Mouse (Mus musculus): ENCODE results near the gene Actr2. TPM values are rescaled to one million over a fixed set of nuclear protein-coding genes. Genes with fewer than 3 reads are reported as not detected.

Gene Actr2
- polyA plus RNA-seq, 1 experiment from 2014 or later: 83.4 TPM

DNA sequence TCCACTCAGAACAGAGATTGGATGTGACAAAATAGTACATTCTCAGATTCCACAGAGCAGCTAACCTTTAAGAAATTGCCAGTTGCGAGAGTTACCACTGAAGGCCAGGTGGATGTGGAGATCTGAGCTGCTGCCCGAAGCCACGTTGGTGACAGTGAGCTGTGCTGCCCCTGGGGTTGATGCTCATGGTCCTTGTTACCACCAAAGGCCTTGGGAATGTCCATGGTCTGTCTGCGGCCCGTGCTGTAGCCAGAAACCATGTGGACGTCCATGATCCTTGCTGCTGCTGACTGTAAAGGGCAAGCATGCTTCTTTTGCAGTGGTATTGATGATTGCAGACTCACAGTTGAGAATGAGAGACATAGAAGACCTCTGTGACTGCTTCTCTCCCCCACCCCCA is 84.3 kb downstream of the Actr2 start:
- H3K4me2 ChIP-seq: no peak overlapping the region
- H3K36me3 ChIP-seq: peaks cover 22% of the 10 kb centered on the region
- H3K4me3 ChIP-seq: no peak overlapping the region
- no peak overlapping the region for H3K27ac ChIP-seq (replicated peaks)
- H3K4me1 ChIP-seq: no peaks in the 10 kb centered on the region
- 0 out of 2 replicates have a peak, but pooled peaks cover 5% of the 10 kb centered on the region for H3K9me3 ChIP-seq
- H3K27me3 ChIP-seq (replicated peaks): no peaks in the 10 kb centered on the region
- 81% methylated on average over 6 of the region's 6 CpGs for WGBS
- no peak for ATAC-seq (ENCODE audit: extremely low read depth, insufficient number of reproducible peaks, low FRiP score, low TSS enrichment)
- no peak overlapping the region for H3K9ac ChIP-seq

DNA sequence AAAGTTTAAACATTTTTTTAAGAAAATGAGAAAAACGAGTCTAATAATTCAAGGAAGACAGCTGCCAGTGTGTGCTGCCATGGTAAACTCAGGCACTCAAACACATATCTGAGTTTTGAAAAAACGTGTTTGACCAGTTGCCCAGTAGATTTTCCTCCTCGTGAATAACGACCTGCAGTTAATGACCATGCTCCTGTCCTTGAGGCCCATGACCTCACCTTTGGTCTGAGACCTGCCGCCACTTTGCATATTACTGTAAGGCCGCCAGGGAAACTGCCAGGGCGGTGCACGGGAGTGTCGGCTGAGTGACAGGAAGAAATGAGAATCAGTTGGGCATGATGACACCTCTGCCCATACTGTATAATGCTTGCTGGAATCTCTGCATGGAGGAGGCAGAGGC is 85.0 kb downstream of the Actr2 start:
- 75% methylated on average over 9 of the region's 9 CpGs for WGBS
- 0 out of 2 replicates have a peak, but pooled peaks cover 5% of the 10 kb centered on the region for H3K9me3 ChIP-seq
- no peak overlapping the region for H3K4me2 ChIP-seq
- H3K27ac ChIP-seq (replicated peaks): no peak overlapping the region
- ATAC-seq (ENCODE audit: extremely low read depth, insufficient number of reproducible peaks, low FRiP score, low TSS enrichment): no peak
- H3K4me3 ChIP-seq: no peak overlapping the region
- H3K27me3 ChIP-seq (replicated peaks): no peaks in the 10 kb centered on the region
- H3K36me3 ChIP-seq: peaks cover 28% of the 10 kb centered on the region
- no peaks in the 10 kb centered on the region for H3K4me1 ChIP-seq
- no peak overlapping the region for H3K9ac ChIP-seq

DNA sequence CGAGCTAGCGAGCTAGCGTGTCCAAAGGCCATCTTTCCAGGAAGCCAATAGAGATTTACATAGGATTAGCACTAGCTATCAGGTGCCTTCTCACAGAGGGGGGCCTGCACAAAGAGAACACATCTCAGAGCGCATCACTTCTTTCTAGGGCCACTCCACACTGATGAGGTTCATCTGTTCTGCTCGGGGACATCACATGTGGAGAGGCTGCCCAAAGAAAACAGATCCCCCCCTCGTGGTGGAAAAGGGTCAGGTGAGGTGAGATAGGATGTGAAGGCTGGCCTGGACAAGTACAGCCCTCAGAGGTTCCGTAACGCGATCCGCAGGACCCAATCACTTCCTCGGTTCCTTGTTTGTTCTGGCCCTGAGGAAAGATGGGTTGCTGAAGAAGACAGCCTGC is 86.8 kb downstream of the Actr2 start:
- WGBS: 68% methylated on average over 11 of the region's 11 CpGs
- Histone ChIP-seq H3K27me3 (replicated peaks) (no peaks in the 10 kb centered on the region), H3K4me2 (no peak overlapping the region), H3K4me1 (no peaks in the 10 kb centered on the region), H3K27ac (replicated peaks) (no peak overlapping the region), H3K36me3 (peaks cover 45% of the 10 kb centered on the region), H3K9me3 (peaks cover 11% of the 10 kb centered on the region), H3K4me3 (no peak overlapping the region), H3K9ac (no peak overlapping the region)
- no peak for ATAC-seq (ENCODE audit: extremely low read depth, insufficient number of reproducible peaks, low FRiP score, low TSS enrichment)

DNA sequence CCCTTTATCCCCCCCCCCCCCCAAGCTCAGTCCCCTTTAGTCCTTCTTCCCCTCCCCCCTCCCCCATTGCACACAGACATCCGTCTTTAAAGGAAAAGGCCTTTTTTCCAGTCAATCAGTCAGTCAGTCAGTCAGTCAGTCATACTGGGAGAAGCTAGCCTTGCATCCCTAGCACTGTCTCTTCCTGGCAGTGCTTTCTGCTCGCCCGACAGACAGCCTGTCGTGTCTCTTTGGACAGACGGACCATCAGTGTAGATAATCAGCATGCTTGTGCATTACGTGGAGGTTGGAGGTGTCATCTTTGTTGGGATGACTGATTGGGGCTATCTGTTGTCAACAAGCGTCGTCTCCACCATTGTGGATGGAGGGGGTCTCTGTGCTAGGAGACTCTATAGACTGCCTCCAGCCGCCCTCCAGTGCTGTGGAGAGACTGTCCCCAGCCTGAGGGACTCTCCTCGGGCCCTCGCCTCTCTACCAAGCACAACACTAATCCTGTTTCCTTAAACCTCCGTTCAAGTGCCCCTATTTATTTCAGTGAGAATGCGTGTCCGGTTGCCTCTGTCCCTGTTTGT is 89.7 kb downstream of the Actr2 start:
- Histone ChIP-seq H3K4me2 (no peak overlapping the region), H3K27ac (replicated peaks) (no peak overlapping the region), H3K36me3 (peaks cover 74% of the 10 kb centered on the region), H3K9me3 (peaks cover 40% of the 10 kb centered on the region), H3K27me3 (replicated peaks) (no peaks in the 10 kb centered on the region), H3K9ac (no peak overlapping the region), H3K4me1 (no peaks in the 10 kb centered on the region), H3K4me3 (no peak overlapping the region)
- WGBS: 78% methylated on average over 14 of the region's 14 CpGs
- no peak for ATAC-seq (ENCODE audit: extremely low read depth, insufficient number of reproducible peaks, low FRiP score, low TSS enrichment)

DNA sequence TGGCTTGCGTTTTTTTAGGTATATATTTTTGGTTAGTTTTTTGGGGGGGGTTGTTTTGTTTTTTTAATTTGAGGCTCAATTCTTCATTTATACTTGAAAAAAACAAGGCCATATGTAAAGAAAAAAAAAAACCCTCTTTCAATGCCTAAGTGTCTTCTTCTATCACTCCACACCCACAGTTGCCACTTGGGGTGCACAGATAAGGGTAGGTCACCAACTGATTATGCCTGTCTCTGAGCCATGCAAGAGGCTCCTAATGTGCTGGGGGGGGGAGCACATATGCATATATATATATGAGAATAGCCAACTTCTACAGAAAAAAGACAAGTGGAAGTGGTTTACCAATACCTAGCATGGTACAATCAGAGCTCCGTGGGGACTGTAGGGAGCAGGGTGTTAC is 90.3 kb downstream of the Actr2 start:
- ATAC-seq (ENCODE audit: extremely low read depth, insufficient number of reproducible peaks, low FRiP score, low TSS enrichment): no peak
- 80% methylated on average over 2 of the region's 2 CpGs for WGBS
- Histone ChIP-seq H3K27me3 (replicated peaks) (no peaks in the 10 kb centered on the region), H3K9ac (no peak overlapping the region), H3K4me2 (no peak overlapping the region), H3K27ac (replicated peaks) (no peak overlapping the region), H3K36me3 (peaks cover 80% of the 10 kb centered on the region), H3K4me3 (no peak overlapping the region), H3K4me1 (no peaks in the 10 kb centered on the region), H3K9me3 (peaks cover 42% of the 10 kb centered on the region)

DNA sequence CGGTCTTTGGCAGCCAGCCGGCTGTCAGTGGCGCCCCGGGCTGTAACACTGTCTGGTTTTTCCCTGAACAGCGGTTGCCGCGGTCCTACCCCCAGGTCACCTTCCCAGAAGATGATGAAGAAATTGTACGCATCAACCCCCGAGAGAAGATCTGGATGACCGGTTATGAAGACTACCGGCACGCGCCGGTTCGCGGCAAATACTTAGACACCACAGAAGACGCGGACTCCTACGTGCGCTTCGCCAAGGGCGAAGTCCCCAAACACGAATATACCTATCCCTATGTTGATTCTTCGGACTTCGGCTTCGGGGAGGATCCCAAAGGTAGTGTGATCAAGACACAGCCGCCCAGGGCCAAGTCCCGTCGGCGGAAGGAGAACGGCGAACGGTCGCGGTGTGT is 92.0 kb downstream of the Actr2 start:
- Histone ChIP-seq H3K27ac (replicated peaks) (no peak overlapping the region), H3K4me1 (no peaks in the 10 kb centered on the region), H3K27me3 (replicated peaks) (no peaks in the 10 kb centered on the region), H3K9me3 (peaks cover 42% of the 10 kb centered on the region), H3K4me3 (no peak overlapping the region), H3K4me2 (no peak overlapping the region), H3K9ac (no peak overlapping the region), H3K36me3 (peaks cover 92% of the 10 kb centered on the region)
- ATAC-seq (ENCODE audit: extremely low read depth, insufficient number of reproducible peaks, low FRiP score, low TSS enrichment): no peak
- WGBS: 97% methylated on average over 35 of the region's 35 CpGs

DNA sequence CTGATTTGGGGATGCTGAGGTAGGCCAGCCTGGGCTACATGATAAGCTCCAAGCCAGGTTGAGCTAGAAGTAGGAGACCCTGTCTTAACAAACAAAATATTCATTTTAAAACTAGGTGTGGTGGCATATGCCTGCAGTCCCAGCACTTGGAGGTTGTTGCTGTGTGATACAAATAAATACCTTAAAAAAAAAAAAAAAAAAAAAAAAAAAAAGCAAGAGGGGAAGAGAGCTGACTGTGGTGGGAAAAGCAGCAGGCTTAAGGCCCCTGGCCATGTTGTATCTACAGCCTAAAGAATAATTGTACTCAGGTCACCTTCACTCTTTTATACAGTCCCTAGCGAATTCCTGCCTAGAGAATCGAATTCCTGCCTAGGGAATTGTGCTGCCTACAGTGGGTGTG is 93.8 kb downstream of the Actr2 start:
- peaks cover 42% of the 10 kb centered on the region for H3K9me3 ChIP-seq
- no peak for ATAC-seq (ENCODE audit: extremely low read depth, insufficient number of reproducible peaks, low FRiP score, low TSS enrichment)
- no peak overlapping the region for H3K27ac ChIP-seq (replicated peaks)
- 91% methylated on average over 2 of the region's 2 CpGs for WGBS
- no peaks in the 10 kb centered on the region for H3K4me1 ChIP-seq
- no peak overlapping the region for H3K4me2 ChIP-seq
- no peak overlapping the region for H3K4me3 ChIP-seq
- H3K9ac ChIP-seq: no peak overlapping the region
- peaks cover 89% of the 10 kb centered on the region for H3K36me3 ChIP-seq
- no peaks in the 10 kb centered on the region for H3K27me3 ChIP-seq (replicated peaks)

DNA sequence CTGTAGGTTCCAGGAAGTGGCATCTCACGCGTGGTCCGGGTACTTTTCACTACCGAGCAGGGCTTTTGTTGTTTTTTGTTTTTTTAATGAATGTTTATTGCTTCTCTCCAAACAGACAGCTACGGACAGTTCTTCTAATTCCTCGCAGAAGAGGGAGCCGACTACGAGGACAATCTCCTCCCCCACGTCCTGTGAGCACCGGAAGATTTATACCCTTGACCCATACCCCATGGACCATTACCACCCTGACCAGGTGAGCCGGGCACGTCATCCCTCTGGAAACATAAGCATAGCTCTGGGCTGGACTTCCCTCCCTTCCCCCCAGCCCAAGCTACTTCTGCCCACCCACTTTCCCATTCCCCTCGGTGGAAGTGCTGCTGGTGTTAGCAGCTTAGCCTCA is 94.8 kb downstream of the Actr2 start:
- no peak for ATAC-seq (ENCODE audit: extremely low read depth, insufficient number of reproducible peaks, low FRiP score, low TSS enrichment)
- Histone ChIP-seq H3K4me2 (no peak overlapping the region), H3K9ac (no peak overlapping the region), H3K4me1 (no peaks in the 10 kb centered on the region), H3K27me3 (replicated peaks) (no peaks in the 10 kb centered on the region), H3K36me3 (peaks cover 92% of the 10 kb centered on the region), H3K9me3 (peaks cover 42% of the 10 kb centered on the region), H3K4me3 (no peak overlapping the region), H3K27ac (replicated peaks) (no peak overlapping the region)
- WGBS: 94% methylated on average over 13 of the region's 13 CpGs

DNA sequence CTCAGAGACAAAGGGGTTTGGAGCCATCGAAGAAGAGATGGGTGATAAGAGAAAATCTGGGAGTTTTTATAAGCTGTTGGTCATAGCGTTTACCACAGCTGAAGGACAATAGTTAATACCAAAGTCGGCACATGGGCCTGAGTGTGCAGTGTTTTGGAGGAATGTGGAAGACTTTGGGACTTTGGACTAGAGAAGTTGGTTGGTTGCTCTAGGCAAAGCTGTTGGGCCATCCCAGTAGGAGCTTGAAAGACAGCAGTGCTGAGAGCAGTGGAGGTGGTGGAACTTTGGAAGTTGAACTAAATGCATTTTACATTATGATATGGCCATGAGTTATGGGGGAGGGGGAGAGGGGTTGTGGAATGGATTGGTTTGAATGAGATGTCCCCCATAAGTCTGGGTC is 99.3 kb downstream of the Actr2 start:
- Histone ChIP-seq H3K36me3 (peaks cover 75% of the 10 kb centered on the region), H3K4me1 (peaks cover 12% of the 10 kb centered on the region), H3K27me3 (replicated peaks) (no peaks in the 10 kb centered on the region), H3K4me2 (no peak overlapping the region), H3K4me3 (no peak overlapping the region), H3K27ac (replicated peaks) (no peak overlapping the region), H3K9ac (no peak overlapping the region), H3K9me3 (peaks cover 6% of the 10 kb centered on the region)
- ATAC-seq (ENCODE audit: extremely low read depth, insufficient number of reproducible peaks, low FRiP score, low TSS enrichment): no peak
- WGBS: 84% methylated on average over 3 of the region's 3 CpGs

Other genes with a start within 250 kb of the Actr2 start
- 4.2 and 4.3 TPM in 2 replicates for gene Spred2, start 188.5 kb downstream of the Actr2 start, polyA plus RNA-seq (2015; fragmentation: Nextera tagmentation; extraction: Ambion mirVana)
- gene Rab1a, start 88.5 kb upstream of the Actr2 start, polyA plus RNA-seq (2015; fragmentation: Nextera tagmentation; extraction: Ambion mirVana): 182 and 198 TPM in 2 replicates
- gene Cep68, start 136.5 kb upstream of the Actr2 start, polyA plus RNA-seq (2015; fragmentation: Nextera tagmentation; extraction: Ambion mirVana): 28.0 and 28.9 TPM in 2 replicates
- 7.8 and 8.1 TPM in 2 replicates for gene Slc1a4, start 219.8 kb upstream of the Actr2 start, polyA plus RNA-seq (2015; fragmentation: Nextera tagmentation; extraction: Ambion mirVana)